Mouse (Mus musculus) G1E (cell line): ENCODE measurements around the gene Dcaf5.

ENCODE experiments used
- CTCF ChIP-seq: IDR thresholded peaks from 2 replicates; pipeline ENCODE4 v1.5.1; 2012; ENCODE audit warnings: low read depth, low read length, inconsistent platforms, mixed read lengths
- GATA1 ChIP-seq: IDR thresholded peaks from 2 replicates; pipeline ENCODE4 v1.6.1; 2012; ENCODE audit warnings: borderline replicate concordance, low read length, inconsistent platforms, mixed read lengths
- GATA2 ChIP-seq: IDR thresholded peaks from 2 replicates; pipeline ENCODE4 v1.6.1; 2012; ENCODE audit warnings: low read depth, low read length, inconsistent platforms, borderline replicate concordance
- POLR2AphosphoS5 ChIP-seq: IDR thresholded peaks from 2 replicates; pipeline ENCODE4 v1.6.1; 2012; ENCODE audit warnings: low read depth, low read length, inconsistent platforms; ENCODE audit not compliant: insufficient replicate concordance

GRCm38 (mm10) chr12:80326047-80326446 lies 110.4 kb downstream of the Dcaf5 start:
- no peak for TF ChIP-seq GATA1
- no peak for TF ChIP-seq CTCF
- no peak for TF ChIP-seq POLR2AphosphoS5
- TF ChIP-seq GATA2, result no peak
